Mouse (Mus musculus) megakaryocyte, embryonic 14.5 days (primary cell): ENCODE data around the gene Klf15. TPM values are rescaled to one million over a fixed set of nuclear protein-coding genes. Genes with fewer than 3 reads are reported as not detected.

ENCODE experiments used
- H3K27me3 ChIP-seq: replicated peaks from 2 replicates; pipeline ENCODE3; 2012; ENCODE audit warnings: inconsistent platforms
- H3K36me3 ChIP-seq: replicated peaks from 2 replicates; pipeline ENCODE3; 2012; ENCODE audit warnings: low read length, inconsistent platforms, mixed read lengths
- H3K4me1 ChIP-seq: 2 replicates; pipeline ENCODE4 v1.6.1; 2012; ENCODE audit warnings: inconsistent platforms
- H3K4me3 ChIP-seq: replicated peaks from 2 replicates; pipeline ENCODE3; 2012; ENCODE audit warnings: moderate library complexity, mild to moderate bottlenecking, inconsistent platforms
- H3K9me3 ChIP-seq: 2 replicates; pipeline ENCODE4 v1.6.1; 2012; ENCODE audit warnings: inconsistent platforms
- FLI1 ChIP-seq: IDR thresholded peaks from 2 replicates; pipeline ENCODE4 v1.6.1; 2012; ENCODE audit warnings: low read length, inconsistent platforms, mixed read lengths
- GATA1 ChIP-seq: IDR thresholded peaks from 3 replicates; pipeline ENCODE4 v1.6.1; 2012; ENCODE audit warnings: mixed read lengths, low read length, inconsistent platforms, borderline replicate concordance
- polyA plus RNA-seq: library from polyadenylated mRNA; stranded (reverse); fragments of >175 nt; gene quantifications from 2 replicates; pipeline ENCODE4 v1.2.3, GENCODE M21; 2012; ENCODE audit warnings: low replicate concordance; ENCODE audit not compliant: insufficient read depth

The Klf15 gene
- polyA plus RNA-seq, 1 experiment: 0.12 TPM

GRCm38 (mm10) chr6:90472697-90473096, 10.3 kb downstream of the Klf15 start:
- Histone ChIP-seq H3K4me1 (peaks cover 80% of the 10 kb centered on the region), H3K27me3 (peaks cover 81% of the 10 kb centered on the region), H3K4me3 (no peak overlapping the region), H3K36me3 (no peaks in the 10 kb centered on the region), H3K9me3 (peaks cover 7% of the 10 kb centered on the region; the same call in 1 of the 2 replicates)
- TF ChIP-seq FLI1 (no peak), GATA1 (no peak)

- Histone ChIP-seq H3K9me3 (peaks cover 7% of the 10 kb centered on the region; the same call in 1 of the 2 replicates), H3K4me1 (peaks cover 80% of the 10 kb centered on the region), H3K4me3 (no peak overlapping the region), H3K27me3 (peaks cover 79% of the 10 kb centered on the region), H3K36me3 (no peaks in the 10 kb centered on the region)
- TF ChIP-seq FLI1 (no peak), GATA1 (no peak)
Measured at GRCm38 (mm10) chr6:90473630-90474360, 11.4 kb downstream of the Klf15 start.

GRCm38 (mm10) chr6:90474361-90474750, 12.0 kb downstream of the Klf15 start:
- H3K27me3 ChIP-seq: peaks cover 74% of the 10 kb centered on the region
- no peaks in the 10 kb centered on the region for H3K36me3 ChIP-seq
- H3K4me3 ChIP-seq: no peak overlapping the region
- peaks cover 75% of the 10 kb centered on the region for H3K4me1 ChIP-seq
- H3K9me3 ChIP-seq: peaks cover 7% of the 10 kb centered on the region; the same call in 1 of the 2 replicates
- no peak for TF ChIP-seq GATA1
- no peak for TF ChIP-seq FLI1

- peaks cover 68% of the 10 kb centered on the region for H3K27me3 ChIP-seq
- H3K36me3 ChIP-seq: no peaks in the 10 kb centered on the region
Measured at GRCm38 (mm10) chr6:90475176-90475853, 12.9 kb downstream of the Klf15 start.

GRCm38 (mm10) chr6:90475854-90476212, 13.5 kb downstream of the Klf15 start:
- H3K9me3 ChIP-seq: peaks cover 3% of the 10 kb centered on the region; the same call in 1 of the 2 replicates
- no peaks in the 10 kb centered on the region for H3K36me3 ChIP-seq
- H3K27me3 ChIP-seq: peaks cover 68% of the 10 kb centered on the region
- no peak overlapping the region for H3K4me3 ChIP-seq
- H3K4me1 ChIP-seq: peaks cover 72% of the 10 kb centered on the region
- TF ChIP-seq GATA1: no peak
- TF ChIP-seq FLI1: no peak

More at GRCm38 (mm10) chr6:90475176-90475853, 12.9 kb downstream of the Klf15 start:
- no peak for TF ChIP-seq FLI1
- no peak for TF ChIP-seq GATA1
- Histone ChIP-seq H3K4me1 (peaks cover 72% of the 10 kb centered on the region), H3K4me3 (no peak overlapping the region), H3K9me3 (peaks cover 7% of the 10 kb centered on the region; the same call in 1 of the 2 replicates)

- TF ChIP-seq GATA1 (no peak), FLI1 (no peak)
- Histone ChIP-seq H3K27me3 (peaks cover 60% of the 10 kb centered on the region), H3K36me3 (no peaks in the 10 kb centered on the region), H3K4me3 (peak overlapping the region; percentile 62), H3K9me3 (no peaks in the 10 kb centered on the region; the same call in 1 of the 2 replicates), H3K4me1 (peaks cover 68% of the 10 kb centered on the region)
Measured at GRCm38 (mm10) chr6:90476941-90477518, 14.7 kb downstream of the Klf15 start.

GRCm38 (mm10) chr6:90484249-90484648, 21.9 kb downstream of the Klf15 start:
- TF ChIP-seq FLI1 (no peak), GATA1 (no peak)
- H3K4me3 ChIP-seq: no peak overlapping the region
- H3K36me3 ChIP-seq: no peaks in the 10 kb centered on the region
- H3K4me1 ChIP-seq: peaks cover 75% of the 10 kb centered on the region
- H3K27me3 ChIP-seq: peaks cover 45% of the 10 kb centered on the region
- H3K9me3 ChIP-seq: no peaks in the 10 kb centered on the region

- Histone ChIP-seq H3K4me3 (no peak overlapping the region), H3K27me3 (peaks cover 45% of the 10 kb centered on the region), H3K36me3 (no peaks in the 10 kb centered on the region), H3K4me1 (peaks cover 79% of the 10 kb centered on the region), H3K9me3 (no peaks in the 10 kb centered on the region)
- TF ChIP-seq FLI1 (no peak), GATA1 (no peak)
Measured at GRCm38 (mm10) chr6:90484876-90485275, 22.5 kb downstream of the Klf15 start.

- Histone ChIP-seq H3K4me1 (peaks cover 75% of the 10 kb centered on the region), H3K36me3 (no peaks in the 10 kb centered on the region), H3K27me3 (peaks cover 35% of the 10 kb centered on the region), H3K4me3 (no peak within 1 kb of the TSS), H3K9me3 (no peaks in the 10 kb centered on the region)
- TF ChIP-seq FLI1: no peak
- no peak for TF ChIP-seq GATA1
Measured at GRCm38 (mm10) chr6:90486176-90486921, 24.0 kb downstream of the Klf15 start, which contains the start of gene Aldh1l1. Gene Aldh1l1 (plus strand): TSS chr6:90486427.
